Mouse (Mus musculus) small intestine, adult 2 months (tissue): ENCODE results near the gene Lemd1.

Source experiments
- CTCF ChIP-seq: fragments of 200-500 bp; IDR thresholded peaks from 2 replicates; pipeline ENCODE4 v1.5.1; 2012; ENCODE audit warnings: low read depth, mild to moderate bottlenecking, control low read depth, inconsistent platforms, low read length, moderate library complexity, mixed read lengths; ENCODE audit not compliant: insufficient replicate concordance, insufficient read length; ENCODE audit errors: extremely low read depth
- POLR2A ChIP-seq: fragments of 200-500 bp; IDR thresholded peaks from 2 replicates; pipeline ENCODE4 v1.6.1; 2012; ENCODE audit warnings: low read depth, mild to moderate bottlenecking, control low read depth, inconsistent platforms, low read length, moderate library complexity

GRCm38 (mm10) chr1:132193806-132194205 lies 2.6 kb downstream of the Lemd1 start:
- no peak for TF ChIP-seq CTCF
- no peak for TF ChIP-seq POLR2A
